Mouse (Mus musculus) frontal cortex, postnatal 36 days (tissue): ENCODE results near the gene Pak6.

Experiments
- DNase-seq, 2 experiments: peaks; one replicate each; pipeline ENCODE4 v3.0.0; 2022; ENCODE audit warnings: low spot score in 2 of 2

Pak6 gene

DNA sequence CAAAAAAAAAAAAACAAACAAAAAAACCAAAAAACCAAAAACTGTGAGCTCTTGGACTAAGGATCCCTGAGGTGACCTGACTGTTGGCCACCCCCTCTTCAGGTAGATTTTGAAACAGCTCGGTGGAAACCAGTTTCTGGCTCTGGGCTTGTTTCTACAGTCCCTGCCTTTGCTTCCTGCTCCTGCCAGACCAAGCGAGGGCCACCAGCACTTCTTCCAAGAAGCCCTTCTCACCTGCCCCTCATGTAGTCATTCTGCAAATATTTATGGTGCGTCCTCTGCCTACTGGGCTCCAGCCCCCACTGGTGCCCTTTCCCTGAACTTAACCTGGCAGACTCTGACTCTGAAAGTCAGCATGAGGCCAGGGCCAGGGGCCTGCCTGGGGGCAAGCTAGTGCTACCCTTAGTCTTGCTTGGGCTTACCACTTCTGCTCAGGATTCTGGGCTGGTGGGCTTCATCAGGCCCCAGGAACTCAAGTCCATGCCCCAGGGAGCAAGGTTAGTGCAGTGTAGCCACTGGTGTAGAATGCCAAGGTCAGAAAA lies 1.9 kb downstream of the Pak6 start:
- DNase-seq: no peak

DNA sequence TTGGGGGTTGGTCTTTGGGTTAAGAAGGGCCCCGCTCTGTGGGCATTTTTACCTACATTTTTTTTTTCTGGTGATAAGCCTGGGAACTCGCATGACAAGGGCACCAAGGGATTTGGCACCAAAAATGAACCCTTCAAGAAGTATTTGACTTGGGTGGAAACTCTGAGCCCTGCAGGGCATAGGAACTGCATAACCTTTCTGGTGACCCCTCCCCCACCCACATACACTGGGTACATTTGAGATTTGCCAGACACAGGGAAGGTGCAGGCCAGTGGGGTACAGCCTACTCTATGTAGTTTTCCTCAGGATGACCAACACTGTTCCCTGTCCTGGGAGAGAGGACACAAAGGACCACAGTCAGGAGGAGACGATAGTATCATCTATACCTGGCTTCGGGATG lies 2.5 kb downstream of the Pak6 start:
- no peak for DNase-seq

DNA sequence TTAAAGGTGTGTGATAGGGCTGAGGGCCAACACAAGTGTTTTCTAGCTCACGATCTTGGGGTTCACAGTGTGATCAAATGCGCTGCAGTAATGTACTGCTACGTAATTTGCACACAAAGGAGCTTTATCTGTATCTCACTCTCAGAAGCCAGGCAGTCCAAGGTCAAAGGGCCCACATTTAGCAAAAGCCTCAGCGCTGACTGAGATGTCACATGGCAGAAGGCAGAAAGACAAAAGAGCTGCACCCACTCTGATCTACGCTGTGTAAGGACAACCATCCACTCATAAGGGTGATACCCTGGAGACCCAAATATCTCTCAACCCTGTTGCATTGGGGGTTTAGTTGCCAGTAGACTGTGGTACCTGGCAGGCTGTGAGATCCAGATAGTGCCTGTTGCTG lies 4.1 kb downstream of the Pak6 start:
- DNase-seq: no peak

DNA sequence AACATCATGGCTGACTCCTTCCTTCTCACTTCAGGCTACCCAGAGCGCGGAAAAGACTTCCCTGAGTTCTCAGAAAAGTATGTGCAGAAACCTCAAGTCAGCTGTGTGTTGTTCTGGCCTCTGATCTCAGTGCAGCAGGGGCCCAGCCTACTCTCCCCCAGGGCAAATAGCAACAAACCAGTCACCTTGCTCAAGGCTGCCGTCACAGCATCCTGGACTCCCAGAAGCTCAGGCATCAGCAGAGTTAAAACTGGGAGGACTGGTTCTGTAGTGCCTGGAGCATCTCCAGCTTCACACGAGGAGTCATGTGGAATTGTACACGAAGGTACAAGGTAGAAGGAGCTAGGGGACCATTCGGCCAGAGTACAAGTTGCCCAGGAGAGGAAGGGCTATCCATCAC lies 6.1 kb downstream of the Pak6 start:
- DNase-seq: no peak

DNA sequence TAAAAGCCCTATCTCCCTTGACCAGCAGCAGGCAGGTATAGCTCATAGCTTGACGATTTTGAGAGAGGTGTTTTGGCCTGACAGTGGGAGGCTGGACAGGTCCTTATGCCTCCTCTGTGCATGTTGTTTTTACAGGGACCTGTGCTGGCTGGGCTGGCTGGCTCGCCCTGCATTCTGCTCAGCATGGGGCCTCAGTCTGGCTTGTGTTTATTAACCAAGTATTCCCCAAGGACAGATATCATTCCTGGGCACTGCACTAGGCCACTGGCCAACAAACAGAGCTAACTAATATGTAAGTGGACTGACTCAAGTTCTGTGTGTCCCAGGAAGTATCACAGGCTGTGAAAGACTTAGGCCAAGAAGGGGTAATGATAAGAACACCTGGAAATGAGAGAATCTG lies 6.7 kb downstream of the Pak6 start:
- DNase-seq: no peak

DNA sequence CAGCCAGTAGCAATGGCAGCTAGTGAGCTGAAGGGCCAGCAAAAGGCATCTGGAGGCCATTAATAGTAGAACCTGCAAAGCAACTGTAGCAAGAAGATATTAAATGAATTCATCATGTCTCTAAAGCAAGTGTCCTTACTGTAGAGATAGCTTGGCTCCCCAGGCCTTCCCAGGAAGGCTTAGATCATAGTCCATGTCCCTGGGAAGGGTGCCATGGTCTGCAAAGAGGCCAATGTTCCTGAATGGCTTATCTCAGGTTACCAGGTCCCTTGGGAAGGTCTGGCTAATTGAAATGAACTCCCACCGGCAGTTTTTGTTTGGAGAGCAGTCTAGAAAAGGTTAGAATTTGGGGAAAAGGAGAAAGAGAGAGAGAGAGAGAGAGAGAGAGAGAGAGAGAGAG lies 8.6 kb downstream of the Pak6 start:
- DNase-seq: no peak

DNA sequence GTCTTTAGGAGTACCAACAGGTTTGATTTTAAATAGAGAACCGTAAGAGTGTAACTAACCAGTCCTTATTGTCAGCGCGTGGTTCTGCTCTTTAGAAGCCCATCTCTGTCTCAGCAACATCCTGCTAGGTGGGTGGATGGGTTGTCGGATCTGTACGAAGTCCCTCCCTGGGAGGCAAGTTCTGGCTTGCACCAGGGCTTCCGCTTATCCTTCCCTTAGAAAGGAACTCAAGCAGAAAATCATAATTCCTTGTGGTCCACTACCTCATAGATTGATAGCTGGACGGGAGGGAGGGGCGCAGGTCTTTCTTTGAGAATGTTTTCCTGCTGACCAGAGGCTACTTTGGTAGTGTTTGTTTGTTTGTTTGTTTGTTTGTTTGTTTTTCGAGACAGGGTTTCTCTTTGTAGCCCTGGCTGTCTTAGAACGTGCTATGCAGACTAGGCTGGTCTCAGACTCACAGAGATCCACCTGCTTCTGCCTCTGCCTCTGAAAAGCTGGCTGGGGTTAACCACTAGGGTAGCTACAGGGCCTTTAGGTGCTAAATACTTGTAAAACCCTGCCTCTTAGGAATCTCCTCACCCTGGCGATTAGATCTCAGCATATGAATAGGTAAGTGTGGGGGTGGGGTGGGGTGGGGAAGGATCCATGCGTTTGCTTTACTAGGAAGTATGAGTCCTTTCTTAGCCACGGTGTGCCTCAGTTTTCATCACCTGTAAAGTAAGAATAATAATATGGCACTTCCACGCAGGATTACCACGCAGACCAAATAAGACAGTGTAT lies 10.8 kb downstream of the Pak6 start:
- no peak for DNase-seq

DNA sequence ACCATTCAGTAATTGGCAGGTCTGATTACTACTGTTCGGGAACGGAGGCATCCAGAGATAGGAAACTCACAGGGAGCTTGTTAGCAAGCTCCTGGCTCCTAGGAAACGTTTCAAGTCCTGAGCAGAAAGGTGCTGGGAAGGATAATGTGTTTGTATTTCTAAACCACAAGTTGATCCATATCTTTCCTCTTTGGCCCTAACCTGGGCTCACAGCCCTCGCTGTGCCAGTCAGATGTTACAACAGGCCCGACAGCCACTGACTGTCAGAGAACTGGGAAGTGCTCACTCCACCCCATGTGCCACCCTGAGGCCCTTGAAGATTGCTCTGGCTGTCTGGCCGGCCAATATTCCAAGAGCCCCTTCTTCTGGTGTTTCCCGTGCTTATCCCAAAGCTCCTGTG lies 11.4 kb downstream of the Pak6 start:
- no peak for DNase-seq

DNA sequence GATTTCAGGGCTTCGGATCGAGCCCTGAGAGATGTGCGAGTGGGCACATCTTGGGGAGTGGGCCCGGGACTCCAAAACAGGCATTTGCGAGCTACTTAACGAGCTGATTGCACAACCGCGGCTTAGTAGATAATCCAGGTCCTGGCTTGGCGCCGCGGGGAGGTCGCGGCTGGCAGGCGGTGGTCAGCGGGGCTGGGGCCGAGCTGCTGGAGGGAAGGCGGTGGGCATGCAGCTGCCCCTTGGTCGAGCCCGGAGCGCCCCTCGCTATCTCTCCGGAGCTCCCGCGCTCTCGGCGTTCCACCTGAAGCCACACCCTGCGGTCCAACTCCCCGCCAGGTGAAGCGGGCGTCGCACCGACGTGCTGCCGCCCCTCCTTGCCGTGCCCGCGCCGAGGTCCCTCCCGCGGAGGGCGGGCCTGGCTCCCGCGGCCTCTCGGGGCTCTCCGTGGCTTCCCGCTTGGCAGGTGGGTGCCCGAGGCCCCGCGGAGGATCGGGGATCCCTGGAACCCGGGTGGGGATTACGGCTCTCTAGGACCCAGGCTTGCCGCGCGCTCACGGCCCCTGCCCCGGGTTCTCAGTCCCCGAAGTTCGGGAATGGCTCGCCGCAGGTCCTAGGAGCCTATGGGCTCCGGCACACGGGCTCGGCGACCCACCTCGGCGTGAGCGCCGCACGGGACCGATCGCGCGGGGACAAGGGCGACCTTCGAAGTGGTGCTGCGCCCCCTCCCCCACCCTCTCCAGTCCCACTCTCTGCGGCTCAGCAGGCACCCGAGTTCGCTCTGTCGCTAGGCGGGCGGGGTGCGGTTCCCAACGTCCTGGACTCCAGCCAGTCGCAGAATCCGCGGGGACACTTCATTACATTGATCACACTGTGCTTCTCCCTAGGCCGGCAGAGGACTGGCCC lies 14.0 kb downstream of the Pak6 start:
- DNase-seq: peak in 1 of 2 experiments; percentile 27

DNA sequence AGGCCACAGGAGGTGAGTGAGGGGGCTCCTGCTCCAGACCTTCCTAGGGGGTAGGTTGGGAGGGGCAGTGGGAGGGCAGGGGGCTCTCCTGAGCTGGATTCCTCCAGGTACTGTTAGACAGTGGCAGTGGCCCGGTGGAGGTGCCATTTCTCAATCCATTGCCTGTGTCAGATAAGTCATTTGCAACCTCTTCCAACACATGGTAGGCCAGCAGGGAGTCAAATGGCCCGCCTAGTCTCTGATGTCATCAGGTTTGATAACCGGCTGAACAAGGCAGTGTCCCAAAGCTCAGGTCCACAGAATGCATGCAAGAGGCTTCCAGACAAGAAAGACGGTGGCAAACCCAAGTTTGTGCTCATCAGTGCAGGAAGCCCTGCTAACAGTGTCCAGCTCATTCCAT lies 14.7 kb downstream of the Pak6 start:
- peak in 1 of 2 experiments; percentile 25 for DNase-seq

DNA sequence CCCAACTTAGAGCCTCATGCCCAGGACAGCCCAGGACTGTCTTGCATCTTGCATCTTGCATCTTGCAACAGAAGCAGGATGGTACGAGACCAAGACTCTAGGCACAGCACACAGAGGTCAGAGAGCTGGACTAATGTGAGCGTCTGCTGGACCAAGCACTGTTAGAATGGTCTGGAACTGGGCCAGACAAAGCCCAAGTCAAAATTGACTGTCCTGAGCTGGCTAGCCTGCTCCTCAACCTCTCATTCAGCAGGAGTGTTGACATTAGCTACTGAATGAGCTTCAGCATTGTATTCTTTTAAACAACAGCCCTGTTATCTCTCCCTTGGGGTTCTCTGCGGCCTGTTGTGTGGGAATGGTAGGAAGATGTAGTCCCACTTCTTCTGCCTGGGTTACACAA lies 16.5 kb downstream of the Pak6 start:
- no peak for DNase-seq

DNA sequence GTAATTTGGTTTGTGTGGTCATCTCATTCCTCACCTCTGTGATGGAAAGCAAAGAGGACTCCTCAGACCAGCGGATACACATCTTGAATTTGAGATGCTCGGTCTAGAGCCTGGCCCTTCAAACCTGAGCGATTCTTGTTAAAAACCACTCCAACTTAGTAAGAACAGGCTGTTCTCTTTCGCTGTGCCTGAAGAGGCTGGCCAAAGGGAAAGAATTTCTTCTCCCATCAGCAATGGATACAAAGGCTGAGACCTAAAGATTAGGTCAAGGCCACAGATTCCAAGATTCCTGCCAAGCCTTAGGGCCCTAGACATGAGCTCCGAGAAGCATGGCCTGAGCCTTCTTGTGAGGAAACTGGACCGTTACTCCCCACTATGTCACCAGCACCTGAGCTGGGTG lies 17.8 kb downstream of the Pak6 start:
- DNase-seq: no peak

DNA sequence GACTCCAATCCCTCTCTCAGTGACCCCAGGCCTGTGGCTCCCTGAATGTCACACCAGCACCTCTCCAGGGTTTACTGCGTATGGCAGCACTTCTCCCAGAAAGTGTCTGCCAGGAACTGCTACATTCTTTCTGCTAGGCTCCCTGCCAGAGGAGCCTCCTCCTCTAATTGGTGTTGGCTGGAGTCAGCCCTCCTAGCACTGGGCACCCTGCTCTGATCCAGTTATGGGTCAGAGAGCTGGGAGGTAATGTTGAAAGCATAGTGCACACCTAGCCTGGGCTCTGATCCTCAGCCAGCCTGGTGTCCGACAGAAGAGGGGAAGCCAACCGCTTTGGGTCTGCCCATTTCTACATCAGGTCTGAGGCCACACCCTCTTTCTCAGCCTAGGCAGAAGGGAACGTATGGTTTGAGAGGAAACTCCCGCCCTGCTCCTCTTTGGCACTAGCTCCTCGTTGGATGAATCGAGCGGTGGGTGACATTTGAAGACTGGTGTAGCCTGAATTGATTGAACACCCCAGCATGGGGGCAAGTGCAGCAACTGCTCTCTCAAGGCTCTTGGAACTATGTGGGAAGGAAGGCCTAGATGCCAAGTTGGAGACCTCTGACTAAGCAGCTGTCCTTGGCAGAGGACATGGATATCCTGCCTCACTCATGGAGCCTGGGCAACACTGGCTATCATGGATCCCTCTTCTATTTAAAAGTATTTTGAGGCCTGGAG lies 19.6 kb downstream of the Pak6 start:
- no peak for DNase-seq

DNA sequence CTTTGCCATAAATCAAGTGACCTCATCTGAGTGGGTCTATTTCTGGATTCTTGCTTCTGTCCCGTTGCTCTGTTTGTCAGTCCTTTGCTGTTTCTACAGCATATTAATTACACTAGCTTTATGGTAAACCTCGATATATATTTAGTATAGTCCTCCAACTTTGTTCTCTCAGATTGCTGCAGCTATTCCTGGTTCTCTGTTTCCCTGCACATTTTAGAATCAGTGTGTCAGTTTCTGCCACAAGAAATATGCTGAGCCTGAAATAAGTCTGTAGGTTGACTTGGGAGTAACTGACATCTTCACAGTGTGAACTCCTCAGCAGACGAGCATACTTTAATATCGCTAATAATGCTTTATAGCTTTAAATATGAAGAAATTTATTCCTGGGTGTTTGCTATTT lies 22.0 kb downstream of the Pak6 start:
- peak in 1 of 2 experiments; percentile 40 for DNase-seq

DNA sequence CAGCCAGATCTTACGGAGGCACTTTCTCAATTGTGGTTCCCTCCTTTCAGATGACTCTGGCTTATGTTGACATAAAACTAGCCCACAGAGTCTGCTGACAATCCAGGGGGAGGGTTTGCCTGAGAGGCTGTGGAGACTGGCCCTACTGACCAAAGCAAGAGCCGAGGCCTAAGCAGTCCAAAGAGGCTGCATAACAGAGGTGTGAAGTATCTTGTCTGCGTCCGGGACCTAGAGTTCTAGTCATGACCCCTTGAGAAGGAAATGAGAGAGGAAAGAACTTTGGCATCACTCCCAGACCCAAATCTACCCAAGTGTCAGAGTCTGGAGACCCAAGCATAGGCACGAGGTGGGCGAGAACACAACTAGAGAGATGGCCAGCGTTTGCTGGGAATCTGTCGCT lies 23.6 kb downstream of the Pak6 start:
- no peak for DNase-seq

DNA sequence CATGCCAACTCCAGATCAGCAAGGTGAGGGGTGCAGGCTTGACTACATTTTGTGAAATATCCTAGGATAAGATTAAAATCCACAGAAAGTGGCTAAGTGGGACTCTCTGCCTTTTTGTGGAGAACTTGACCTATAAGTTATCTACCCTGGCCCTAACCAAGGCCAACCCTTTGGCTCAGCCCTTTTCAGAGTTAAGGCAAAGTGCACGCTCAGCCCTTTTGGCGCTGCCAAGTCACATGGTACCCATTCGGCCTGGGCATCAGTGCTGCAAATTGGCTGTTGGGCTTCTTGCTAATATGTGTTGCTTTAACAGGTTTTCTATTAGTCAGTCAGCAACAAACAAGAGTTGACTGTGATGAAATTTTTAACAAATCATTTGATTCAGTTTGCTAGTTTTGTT lies 24.7 kb downstream of the Pak6 start:
- DNase-seq: no peak

DNA sequence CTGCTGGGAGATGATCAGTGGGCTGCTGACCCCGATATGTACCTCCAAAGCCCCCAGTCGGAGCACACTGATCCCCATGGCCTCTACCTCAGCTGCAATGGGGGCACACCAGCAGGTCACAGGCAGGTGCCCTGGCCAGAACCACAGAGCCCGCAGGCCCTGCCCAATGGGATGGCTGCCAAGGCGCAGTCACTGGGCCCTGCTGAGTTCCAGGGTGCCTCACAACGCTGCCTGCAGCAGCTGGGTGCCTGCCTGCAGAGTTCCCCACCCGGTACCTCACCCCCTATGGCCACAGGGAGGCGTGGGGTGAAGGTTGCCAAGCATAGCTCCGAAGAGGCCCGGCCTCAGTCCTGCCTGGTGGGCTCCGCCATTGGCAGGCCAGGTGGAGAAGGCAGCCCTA lies 26.8 kb downstream of the Pak6 start:
- no peak for DNase-seq

DNA sequence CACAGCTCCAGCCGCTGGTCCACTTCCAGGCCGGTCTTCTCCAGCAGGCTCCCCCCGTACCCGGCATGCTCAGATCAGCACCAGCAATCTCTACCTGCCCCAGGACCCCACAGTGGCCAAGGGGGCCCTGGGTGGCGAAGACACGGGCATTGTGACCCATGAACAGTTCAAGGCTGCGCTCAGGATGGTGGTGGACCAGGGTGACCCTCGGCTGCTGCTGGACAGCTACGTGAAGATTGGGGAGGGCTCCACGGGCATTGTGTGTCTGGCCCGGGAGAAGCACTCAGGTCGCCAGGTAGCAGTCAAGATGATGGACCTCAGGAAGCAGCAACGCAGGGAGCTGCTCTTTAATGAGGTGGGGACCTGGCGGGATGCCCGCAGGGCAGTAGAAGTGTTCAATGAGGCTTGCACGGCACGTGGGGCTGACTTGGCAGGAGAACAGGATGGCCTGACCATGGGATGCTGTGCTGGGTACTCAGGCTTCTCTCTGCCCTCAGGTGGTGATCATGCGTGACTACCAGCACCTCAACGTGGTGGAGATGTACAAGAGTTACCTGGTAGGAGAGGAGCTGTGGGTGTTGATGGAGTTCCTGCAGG lies 30.4 kb downstream of the Pak6 start:
- no peak for DNase-seq

DNA sequence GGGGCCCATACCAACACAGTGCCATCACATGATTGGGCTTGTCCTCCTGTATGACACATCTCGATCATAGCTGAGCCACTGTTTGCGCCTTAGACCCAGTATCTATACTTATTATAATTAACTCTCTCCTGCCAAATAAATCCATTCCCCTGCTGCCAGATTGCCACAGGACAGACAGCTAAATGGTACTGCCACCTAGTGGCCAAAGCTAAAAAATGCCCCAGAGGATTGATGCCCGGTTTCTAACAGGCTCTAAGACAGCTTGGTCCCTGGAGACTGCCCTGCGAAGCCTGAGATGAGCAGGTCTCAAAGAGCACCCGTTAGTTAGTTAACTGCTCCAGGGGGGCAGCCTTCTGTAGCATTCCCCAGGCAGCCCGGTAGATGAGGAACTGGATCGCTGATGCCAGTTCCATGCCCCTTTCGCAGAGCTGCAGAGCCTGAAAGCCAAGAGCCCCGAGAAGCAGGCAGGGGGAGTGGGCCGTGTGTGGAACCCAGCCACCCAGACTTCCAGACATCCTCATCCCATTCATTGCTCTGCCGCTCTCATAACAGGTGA lies 32.7 kb downstream of the Pak6 start:
- peak; percentile 51 to 77 for DNase-seq

DNA sequence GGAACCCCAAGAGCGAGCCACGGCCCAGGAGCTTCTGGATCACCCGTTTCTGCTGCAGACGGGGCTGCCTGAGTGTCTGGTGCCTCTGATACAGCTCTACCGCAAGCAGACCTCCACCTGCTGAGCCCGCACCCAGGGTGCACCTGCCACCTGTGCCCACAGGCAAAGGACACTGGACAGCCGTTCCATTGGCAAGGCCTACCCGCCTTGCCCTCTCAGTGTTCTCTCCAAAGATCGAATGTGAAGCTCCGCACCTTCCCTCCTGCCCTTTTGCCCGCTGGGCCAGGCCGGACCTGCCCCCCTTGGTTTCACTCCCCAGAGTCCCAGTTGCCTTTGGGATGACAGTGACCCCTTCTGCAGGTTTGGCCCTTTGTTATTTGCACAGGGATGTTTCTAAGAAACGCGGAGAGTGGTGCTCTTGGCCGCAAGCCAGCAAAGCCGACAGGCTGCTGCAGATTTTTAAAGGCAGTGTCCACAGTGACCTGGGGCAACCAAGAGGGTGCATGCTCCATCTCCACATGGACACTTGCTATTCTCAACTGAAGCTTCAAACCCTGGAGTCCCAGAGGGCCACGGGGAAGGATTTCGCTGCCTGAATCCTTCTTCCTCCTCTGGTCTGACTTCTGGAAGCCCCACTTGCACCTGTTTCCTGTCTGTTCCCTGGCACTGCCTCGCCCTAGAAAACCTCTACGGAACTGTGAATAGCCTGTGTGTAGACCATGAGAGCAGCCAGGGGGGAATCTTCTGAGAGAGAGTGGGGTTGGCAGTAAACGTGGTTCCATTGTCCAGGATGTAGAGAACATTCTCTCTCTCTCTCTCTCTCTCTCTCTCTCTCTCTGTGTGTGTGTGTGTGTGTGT lies 33.6 kb downstream of the Pak6 start:
- DNase-seq: no peak
